ENCODE assay signal across 7 mouse cellular contexts in genomic region chr2:155073978-155074765, GRCm38 (mm10). TPM values are rescaled to one million over a fixed set of nuclear protein-coding genes. Genes with fewer than 3 reads are reported as not detected.
A peak's percentile ranks its signal among the peaks of the same experiment; 100 is the strongest.
DNase-seq lines count a peak whose midpoint lies in the region; ATAC-seq lines count a peak whose summit lies in the region.

TSS of gene Ahcy (minus strand) at chr2:155074497.

- H3K9ac ChIP-seq in midbrain, embryonic 13.5 days (replicated peaks): peak within 1 kb of the TSS; percentile 69

- H3K9me3 ChIP-seq in embryonic facial prominence, embryonic 10.5 days: no peaks in the 10 kb centered on the region
- no peaks in the 10 kb centered on the region for H3K9me3 ChIP-seq in limb, embryonic 10.5 days (replicated peaks)
- H3K9me3 ChIP-seq in midbrain, embryonic 13.5 days: no peaks in the 10 kb centered on the region

- peak within 1 kb of the TSS; percentile 76 for H3K4me3 ChIP-seq in embryonic facial prominence, embryonic 10.5 days
- H3K4me3 ChIP-seq in limb, embryonic 10.5 days: peak within 1 kb of the TSS; percentile 66
- H3K4me3 ChIP-seq in midbrain, embryonic 13.5 days (replicated peaks): peak within 1 kb of the TSS; percentile 54

- peak; percentile 92 for DNase-seq in adrenal gland, postnatal 10 days
- peak; percentile 96 for DNase-seq in embryonic facial prominence, embryonic 10.5 days (ENCODE audit: low spot score)
- peak; percentile 96 for DNase-seq in kidney, adult 11 months
- peak; percentile 96 for DNase-seq in limb, embryonic 10.5 days (ENCODE audit: low spot score)
- peak; percentile 89 for DNase-seq in spleen, adult 12 weeks (ENCODE audit: low spot score)

- H3K4me1 ChIP-seq in embryonic facial prominence, embryonic 10.5 days: peaks cover 39% of the 10 kb centered on the region
- peaks cover 45% of the 10 kb centered on the region for H3K4me1 ChIP-seq in limb, embryonic 10.5 days
- peaks cover 26% of the 10 kb centered on the region for H3K4me1 ChIP-seq in midbrain, embryonic 13.5 days (replicated peaks)

- H3K27ac ChIP-seq in embryonic facial prominence, embryonic 10.5 days (replicated peaks): peak within 1 kb of the TSS; percentile 91
- H3K27ac ChIP-seq in limb, embryonic 10.5 days: peak within 1 kb of the TSS; percentile 92
- peak within 1 kb of the TSS; percentile 83 for H3K27ac ChIP-seq in midbrain, embryonic 13.5 days

- peaks cover 24% of the 10 kb centered on the region for H3K36me3 ChIP-seq in embryonic facial prominence, embryonic 10.5 days (replicated peaks)
- H3K36me3 ChIP-seq in limb, embryonic 10.5 days: peaks cover 33% of the 10 kb centered on the region
- H3K36me3 ChIP-seq in midbrain, embryonic 13.5 days: no peaks in the 10 kb centered on the region

- peak within 1 kb of the TSS; percentile 61 for H3K4me2 ChIP-seq in midbrain, embryonic 13.5 days (replicated peaks)

- under 1% methylated on average over 56 of the region's 56 CpGs for WGBS in embryonic facial prominence, embryonic 10.5 days
- WGBS in limb, embryonic 10.5 days: under 1% methylated on average over 56 of the region's 56 CpGs
- WGBS in midbrain, embryonic 13.5 days: under 1% methylated on average over 56 of the region's 56 CpGs

- peak; percentile 88 for ATAC-seq in granulocyte monocyte progenitor cell, adult 5-6 weeks (replicated peaks; ENCODE audit: poor library complexity, severe bottlenecking)
- ATAC-seq in midbrain, embryonic 13.5 days: peak; percentile 98

- no peaks in the 10 kb centered on the region for H3K27me3 ChIP-seq in embryonic facial prominence, embryonic 10.5 days (replicated peaks; ENCODE audit: low read depth, poor library complexity, severe bottlenecking)
- no peaks in the 10 kb centered on the region for H3K27me3 ChIP-seq in limb, embryonic 10.5 days (ENCODE audit: low read depth, poor library complexity, severe bottlenecking)
- H3K27me3 ChIP-seq in midbrain, embryonic 13.5 days: no peaks in the 10 kb centered on the region

RNA-seq across cellular contexts. Expression of gene Ahcy, which starts in this region (rescaled TPM):
- 10 to 100 TPM; 57.4 to 91.2 TPM for total RNA-seq in adrenal gland, postnatal 10 days (2021)
- polyA plus RNA-seq in embryonic facial prominence, embryonic 10.5 days (2016; fragmentation: Nextera tagmentation; extraction: Ambion mirVana): 105 and 109 TPM in 2 replicates
- total RNA-seq in granulocyte monocyte progenitor cell, adult 5-6 weeks (2014; fragmentation: Nextera tagmentation): 178 and 197 TPM in 2 replicates
- total RNA-seq in granulocyte monocyte progenitor cell, adult 5-6 weeks (2017): 114 and 116 TPM in 2 replicates
- 156 and 181 TPM in 2 replicates for polyA plus RNA-seq in limb, embryonic 10.5 days (2016; fragmentation: Nextera tagmentation; extraction: Ambion mirVana)
- 44.6 and 45.2 TPM in 2 replicates for polyA plus RNA-seq in midbrain, embryonic 13.5 days (2015; fragmentation: Nextera tagmentation; extraction: Ambion mirVana)

Comparison
In these comparisons a context has a peak if more than half of its experiments do, and no peak if none do; other contexts are left out.
1. Peak in every context shown above with its lines: DNase-seq, ATAC-seq, H3K4me3 ChIP-seq and H3K27ac ChIP-seq.